Mouse (Mus musculus) lung, postnatal 0 days (tissue): ENCODE results near the gene Syt14.

Source experiments
- CTCF ChIP-seq: IDR thresholded peaks from 2 replicates; pipeline ENCODE4 v1.5.1; 2016; ENCODE audit warnings: antibody characterized with exemption, mild to moderate bottlenecking
- EP300 ChIP-seq: IDR thresholded peaks from 2 replicates; pipeline ENCODE4 v1.6.1; 2016; ENCODE audit warnings: antibody characterized with exemption, mild to moderate bottlenecking, control low read depth

DNA sequence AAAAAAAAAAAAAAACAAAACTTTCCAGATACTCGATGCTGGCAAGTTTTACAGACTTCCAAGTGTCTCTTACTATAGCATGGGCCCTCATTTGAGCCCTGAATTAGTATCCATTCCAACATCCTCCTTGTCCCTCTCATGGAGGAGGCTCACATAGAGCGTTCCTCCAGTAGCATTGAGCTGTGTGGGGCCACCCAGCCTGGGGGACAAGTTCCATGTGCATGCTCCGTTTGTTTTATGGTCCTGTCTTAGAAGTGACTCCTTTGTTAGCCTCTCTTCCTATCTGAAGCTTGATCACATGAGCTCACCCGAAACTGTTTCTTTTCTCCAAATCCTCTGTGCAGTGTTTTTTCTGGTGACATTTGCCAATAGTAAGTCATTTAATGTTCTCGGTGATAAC lies 17.5 kb upstream of the Syt14 start:
- TF ChIP-seq CTCF (no peak), EP300 (no peak)
